Mouse (Mus musculus): ENCODE data around the gene Slc34a1.

GRCm38 (mm10) chr13:55430566-55430965 is 32.6 kb downstream of the Slc34a1 start:
- no peak for TF ChIP-seq CTCF (IDR thresholded peaks at IDR 0.05; ENCODE audit: low read depth)
- no peak for TF ChIP-seq EP300 (IDR thresholded peaks at IDR 0.05; ENCODE audit: low read depth)
